Mouse (Mus musculus): ENCODE measurements around the gene Srxn1. TPM values are rescaled to one million over a fixed set of nuclear protein-coding genes. Genes with fewer than 3 reads are reported as not detected.

The Srxn1 gene
- polyA plus RNA-seq, 1 experiment from 2014 or later, result 9.5 TPM

GRCm38 (mm10) chr2:152108702-152109101 lies 3.4 kb downstream of the Srxn1 start:
- 0 out of 2 replicates have a peak, but pooled peaks cover 5% of the 10 kb centered on the region for H3K4me1 ChIP-seq (ENCODE audit: control insufficient read depth, insufficient read depth, low read length)
- H3K9ac ChIP-seq (ENCODE audit: low read depth, low read length), result no peak overlapping the region
- H3K27me3 ChIP-seq (ENCODE audit: control insufficient read depth, insufficient read depth, low read length), result no peaks in the 10 kb centered on the region
- H3K9me3 ChIP-seq (ENCODE audit: control insufficient read depth, low read length), result no peaks in the 10 kb centered on the region
- no peak overlapping the region for H3K4me3 ChIP-seq (ENCODE audit: low read length)
- ATAC-seq (ENCODE audit: low FRiP score, low TSS enrichment), result no peak
- no peak overlapping the region for H3K27ac ChIP-seq (ENCODE audit: low read depth, low read length)
- no peak overlapping the region for H3K4me2 ChIP-seq (replicated peaks; ENCODE audit: low read depth, low read length)
- WGBS, result 71% methylated on average over 7 of the region's 7 CpGs
- no peaks in the 10 kb centered on the region for H3K36me3 ChIP-seq (ENCODE audit: control insufficient read depth, insufficient read depth, low read length)

DNA sequence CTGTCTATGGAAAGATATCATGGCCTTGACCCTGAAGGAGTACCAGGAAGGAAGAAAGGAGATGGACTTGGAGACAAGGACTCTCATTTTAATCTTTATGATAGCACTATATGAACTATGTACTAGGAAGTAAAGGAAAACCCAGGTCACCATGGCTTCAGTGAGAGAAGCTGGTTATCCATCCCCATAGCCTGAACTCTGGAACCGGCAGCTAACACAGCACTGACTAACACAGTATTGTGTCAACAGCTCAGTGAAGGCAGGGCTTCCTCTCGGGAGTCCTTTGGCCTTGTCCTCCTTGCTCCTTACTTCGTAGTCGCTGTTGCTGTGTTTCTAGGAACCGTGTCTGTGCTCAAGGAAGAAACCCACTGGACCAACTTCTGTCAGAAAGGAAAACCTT lies 4.1 kb downstream of the Srxn1 start:
- Histone ChIP-seq H3K9me3 (ENCODE audit: control insufficient read depth, low read length) (no peaks in the 10 kb centered on the region), H3K27me3 (ENCODE audit: control insufficient read depth, insufficient read depth, low read length) (0 out of 2 replicates have a peak, but pooled peaks cover 3% of the 10 kb centered on the region), H3K4me1 (ENCODE audit: control insufficient read depth, insufficient read depth, low read length) (peaks cover 7% of the 10 kb centered on the region; the same call in 1 of the 2 replicates), H3K27ac (ENCODE audit: low read depth, low read length) (no peak overlapping the region), H3K4me3 (ENCODE audit: low read length) (no peak overlapping the region), H3K36me3 (ENCODE audit: control insufficient read depth, insufficient read depth, low read length) (no peaks in the 10 kb centered on the region), H3K9ac (ENCODE audit: low read depth, low read length) (no peak overlapping the region), H3K4me2 (replicated peaks; ENCODE audit: low read depth, low read length) (no peak overlapping the region)
- ATAC-seq (ENCODE audit: low FRiP score, low TSS enrichment), result no peak
- 81% methylated on average over 5 of the region's 5 CpGs for WGBS

DNA sequence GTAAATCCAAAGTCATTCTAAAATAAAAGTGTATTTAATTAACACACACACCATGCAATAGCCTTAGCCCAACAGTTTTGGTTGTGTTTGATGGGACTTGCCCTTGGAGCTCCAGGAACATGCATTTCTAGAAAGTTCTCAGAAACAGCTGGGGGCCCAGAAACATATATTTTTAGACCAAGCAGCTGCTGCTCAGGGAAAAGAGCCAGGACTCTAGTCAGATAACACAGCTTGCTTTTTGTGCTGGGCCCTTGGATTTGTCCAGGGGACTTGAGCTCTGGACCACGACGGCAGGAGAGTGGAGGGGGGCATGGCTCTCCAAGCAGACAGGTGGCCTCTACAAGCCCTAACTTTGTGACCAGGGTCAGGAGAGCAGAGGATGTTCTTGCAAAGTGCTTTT lies 6.0 kb downstream of the Srxn1 start:
- Histone ChIP-seq H3K36me3 (ENCODE audit: control insufficient read depth, insufficient read depth, low read length) (no peaks in the 10 kb centered on the region), H3K27ac (ENCODE audit: low read depth, low read length) (no peak overlapping the region), H3K27me3 (ENCODE audit: control insufficient read depth, insufficient read depth, low read length) (0 out of 2 replicates have a peak, but pooled peaks cover 5% of the 10 kb centered on the region), H3K4me3 (ENCODE audit: low read length) (no peak overlapping the region), H3K4me1 (ENCODE audit: control insufficient read depth, insufficient read depth, low read length) (peaks cover 9% of the 10 kb centered on the region; the same call in 1 of the 2 replicates), H3K9ac (ENCODE audit: low read depth, low read length) (no peak overlapping the region), H3K4me2 (replicated peaks; ENCODE audit: low read depth, low read length) (no peak overlapping the region), H3K9me3 (ENCODE audit: control insufficient read depth, low read length) (no peaks in the 10 kb centered on the region)
- no peak for ATAC-seq (ENCODE audit: low FRiP score, low TSS enrichment)
- WGBS, result 72% methylated on average over 2 of the region's 2 CpGs

DNA sequence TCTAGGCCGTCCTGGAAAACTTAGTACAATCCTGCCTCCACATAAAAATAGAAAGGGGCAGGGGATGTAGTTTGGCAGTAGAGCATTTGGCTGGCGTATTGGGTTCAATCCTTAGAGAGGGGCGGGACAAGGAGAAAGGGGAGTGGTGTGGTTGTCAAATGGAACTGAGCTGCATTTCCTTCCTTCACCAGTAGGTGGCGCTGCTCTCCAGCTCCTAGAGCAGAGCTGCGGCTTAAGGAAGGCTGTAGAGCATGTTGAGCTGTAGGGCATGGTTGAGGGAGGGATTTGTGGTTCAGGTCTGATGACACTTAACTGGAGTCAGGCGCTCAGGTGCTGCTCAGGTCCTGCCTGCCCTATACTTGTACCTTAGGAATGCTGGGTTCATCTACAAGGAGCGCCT lies 6.6 kb downstream of the Srxn1 start:
- H3K36me3 ChIP-seq (ENCODE audit: control insufficient read depth, insufficient read depth, low read length), result no peaks in the 10 kb centered on the region
- ATAC-seq (ENCODE audit: low FRiP score, low TSS enrichment), result peak; percentile 91
- no peak overlapping the region for H3K4me3 ChIP-seq (ENCODE audit: low read length)
- 8% methylated on average over 7 of the region's 7 CpGs for whole genome bisulfite sequencing
- no peak overlapping the region for H3K4me2 ChIP-seq (replicated peaks; ENCODE audit: low read depth, low read length)
- peaks cover 6% of the 10 kb centered on the region; the same call in 1 of the 2 replicates for H3K4me1 ChIP-seq (ENCODE audit: control insufficient read depth, insufficient read depth, low read length)
- H3K9me3 ChIP-seq (ENCODE audit: control insufficient read depth, low read length), result no peaks in the 10 kb centered on the region
- H3K27me3 ChIP-seq (ENCODE audit: control insufficient read depth, insufficient read depth, low read length), result 0 out of 2 replicates have a peak, but pooled peaks cover 5% of the 10 kb centered on the region
- H3K9ac ChIP-seq (ENCODE audit: low read depth, low read length), result no peak overlapping the region
- H3K27ac ChIP-seq (ENCODE audit: low read depth, low read length), result no peak overlapping the region

DNA sequence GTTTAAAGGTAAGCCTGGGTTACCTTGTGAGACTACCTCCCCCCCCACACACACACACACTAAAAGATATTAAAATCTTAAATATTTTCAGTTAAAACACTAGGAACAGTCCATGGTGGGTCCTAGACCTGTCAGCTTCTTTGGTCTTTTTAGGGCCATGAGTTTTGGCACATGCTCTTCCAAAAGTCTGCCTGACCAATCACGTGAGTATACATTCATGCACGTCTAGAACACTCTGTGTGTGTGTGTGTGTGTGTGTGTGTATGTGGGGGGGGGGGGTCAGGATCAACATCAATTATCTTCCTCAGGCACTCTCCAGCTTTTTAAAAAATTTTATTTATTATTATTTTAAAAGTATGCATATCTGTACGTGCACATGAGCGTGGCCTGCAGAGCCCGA lies 7.2 kb downstream of the Srxn1 start:
- H3K4me1 ChIP-seq (ENCODE audit: control insufficient read depth, insufficient read depth, low read length), result peaks cover 6% of the 10 kb centered on the region; the same call in 1 of the 2 replicates
- WGBS, result 80% methylated on average over 5 of the region's 5 CpGs
- no peaks in the 10 kb centered on the region for H3K9me3 ChIP-seq (ENCODE audit: control insufficient read depth, low read length)
- H3K27me3 ChIP-seq (ENCODE audit: control insufficient read depth, insufficient read depth, low read length), result 0 out of 2 replicates have a peak, but pooled peaks cover 5% of the 10 kb centered on the region
- H3K27ac ChIP-seq (ENCODE audit: low read depth, low read length), result no peak overlapping the region
- no peak overlapping the region for H3K4me2 ChIP-seq (replicated peaks; ENCODE audit: low read depth, low read length)
- no peak overlapping the region for H3K4me3 ChIP-seq (ENCODE audit: low read length)
- H3K9ac ChIP-seq (ENCODE audit: low read depth, low read length), result no peak overlapping the region
- no peak for ATAC-seq (ENCODE audit: low FRiP score, low TSS enrichment)
- H3K36me3 ChIP-seq (ENCODE audit: control insufficient read depth, insufficient read depth, low read length), result no peaks in the 10 kb centered on the region

GRCm38 (mm10) chr2:152112970-152113369 lies 7.7 kb downstream of the Srxn1 start:
- no peaks in the 10 kb centered on the region for H3K36me3 ChIP-seq (ENCODE audit: control insufficient read depth, insufficient read depth, low read length)
- H3K9me3 ChIP-seq (ENCODE audit: control insufficient read depth, low read length), result no peaks in the 10 kb centered on the region
- H3K27me3 ChIP-seq (ENCODE audit: control insufficient read depth, insufficient read depth, low read length), result 0 out of 2 replicates have a peak, but pooled peaks cover 5% of the 10 kb centered on the region
- peaks cover 6% of the 10 kb centered on the region; the same call in 1 of the 2 replicates for H3K4me1 ChIP-seq (ENCODE audit: control insufficient read depth, insufficient read depth, low read length)
- no peak overlapping the region for H3K9ac ChIP-seq (ENCODE audit: low read depth, low read length)
- no peak for ATAC-seq (ENCODE audit: low FRiP score, low TSS enrichment)
- no peak overlapping the region for H3K4me3 ChIP-seq (ENCODE audit: low read length)
- no peak overlapping the region for H3K27ac ChIP-seq (ENCODE audit: low read depth, low read length)
- 65% methylated on average over 10 of the region's 10 CpGs for WGBS
- H3K4me2 ChIP-seq (replicated peaks; ENCODE audit: low read depth, low read length), result no peak overlapping the region

DNA sequence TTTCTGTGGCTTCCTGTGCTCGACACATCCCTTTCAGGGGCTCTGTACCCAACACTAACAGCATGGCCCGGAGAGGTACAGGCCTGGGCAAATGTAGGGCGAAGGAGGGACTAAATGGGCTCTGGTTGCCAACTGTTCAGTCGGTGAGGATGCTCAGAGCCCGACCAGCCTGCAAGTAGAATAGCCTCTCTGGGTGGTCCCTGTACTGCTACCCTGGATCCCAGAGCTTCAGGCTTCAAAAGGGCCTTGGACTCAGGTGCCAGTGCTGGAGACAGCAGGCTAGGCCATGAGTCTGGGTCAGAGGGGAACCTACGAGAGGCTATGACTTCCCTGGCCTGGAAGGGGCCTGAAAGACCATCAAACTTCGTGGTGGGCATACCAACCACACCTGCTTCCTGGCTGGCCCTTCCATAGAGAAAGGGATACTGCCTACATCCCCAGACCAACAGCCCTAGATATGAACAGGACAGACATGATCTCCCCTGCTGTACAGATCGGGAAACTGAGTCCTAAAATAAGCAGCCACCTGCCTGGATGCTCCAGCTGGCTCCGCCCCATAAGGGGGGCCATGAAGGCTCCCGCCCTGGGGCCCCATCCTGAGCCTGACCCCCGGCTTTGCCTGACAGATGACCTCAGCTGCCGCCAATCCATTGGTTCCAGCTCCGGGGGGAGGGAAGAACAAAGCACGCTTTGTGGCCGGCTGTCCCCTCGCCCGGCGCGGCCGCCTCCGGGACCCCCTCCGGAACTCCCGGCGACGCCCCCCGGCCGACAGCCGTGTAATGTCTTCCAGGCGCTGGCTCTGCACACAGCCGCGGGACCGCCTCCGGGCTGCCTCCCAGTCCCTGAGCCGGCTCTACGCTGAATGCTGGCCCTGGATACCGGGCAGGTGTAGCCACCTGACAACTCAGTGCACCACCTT lies 9.0 kb downstream of the Srxn1 start:
- Histone ChIP-seq H3K9me3 (ENCODE audit: control insufficient read depth, low read length) (no peaks in the 10 kb centered on the region), H3K4me2 (replicated peaks; ENCODE audit: low read depth, low read length) (peak overlapping the region; percentile 46), H3K27ac (ENCODE audit: low read depth, low read length) (no peak overlapping the region), H3K4me1 (ENCODE audit: control insufficient read depth, insufficient read depth, low read length) (peaks cover 6% of the 10 kb centered on the region; the same call in 1 of the 2 replicates), H3K27me3 (ENCODE audit: control insufficient read depth, insufficient read depth, low read length) (0 out of 2 replicates have a peak, but pooled peaks cover 5% of the 10 kb centered on the region), H3K4me3 (ENCODE audit: low read length) (peak overlapping the region; percentile 21), H3K36me3 (ENCODE audit: control insufficient read depth, insufficient read depth, low read length) (no peaks in the 10 kb centered on the region), H3K9ac (ENCODE audit: low read depth, low read length) (no peak overlapping the region)
- 13% methylated on average over 36 of the region's 36 CpGs for WGBS
- peak; percentile 55 for ATAC-seq (ENCODE audit: low FRiP score, low TSS enrichment)

DNA sequence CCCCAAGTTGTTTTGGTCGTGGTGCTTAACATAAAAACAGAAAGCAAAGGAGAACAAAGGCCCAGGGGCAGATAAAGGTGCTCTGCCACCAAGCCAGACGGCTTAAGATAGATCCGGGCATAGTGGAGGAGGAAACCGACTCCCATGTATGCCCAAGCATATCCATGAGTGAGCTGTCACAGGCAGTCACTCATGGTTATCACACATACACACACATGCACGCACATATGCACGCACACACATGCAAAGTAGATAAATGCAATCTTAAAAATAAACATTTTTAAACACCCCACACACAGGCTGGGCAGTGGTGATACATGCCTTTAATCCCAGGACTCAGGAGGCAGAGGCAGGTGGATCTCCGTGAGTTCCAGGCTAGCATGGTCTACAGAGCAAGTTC lies 12.4 kb downstream of the Srxn1 start:
- no peak overlapping the region for H3K4me3 ChIP-seq (ENCODE audit: low read length)
- no peak overlapping the region for H3K9ac ChIP-seq (ENCODE audit: low read depth, low read length)
- H3K9me3 ChIP-seq (ENCODE audit: control insufficient read depth, low read length), result no peaks in the 10 kb centered on the region
- no peak for ATAC-seq (ENCODE audit: low FRiP score, low TSS enrichment)
- H3K27ac ChIP-seq (ENCODE audit: low read depth, low read length), result no peak overlapping the region
- H3K4me1 ChIP-seq (ENCODE audit: control insufficient read depth, insufficient read depth, low read length), result peaks cover 6% of the 10 kb centered on the region; the same call in 1 of the 2 replicates
- WGBS, result 81% methylated on average over 7 of the region's 7 CpGs
- peaks cover 5% of the 10 kb centered on the region; the same call in 1 of the 2 replicates for H3K27me3 ChIP-seq (ENCODE audit: control insufficient read depth, insufficient read depth, low read length)
- H3K36me3 ChIP-seq (ENCODE audit: control insufficient read depth, insufficient read depth, low read length), result no peaks in the 10 kb centered on the region
- no peak overlapping the region for H3K4me2 ChIP-seq (replicated peaks; ENCODE audit: low read depth, low read length)

Data from kidney, embryonic 14.5 days (tissue).